Mouse (Mus musculus) kidney, adult 2 months (tissue): Measurements from ENCODE around the gene Klhdc1. TPM values are rescaled to one million over a fixed set of nuclear protein-coding genes. Genes with fewer than 3 reads are reported as not detected.

ENCODE experiments used
- DNase-seq: peaks from one replicate; pipeline ENCODE4 v3.0.0; 2021
- H3K27ac ChIP-seq: fragments of 200-500 bp; 2 replicates; pipeline ENCODE4 v1.5.1; 2012; ENCODE audit warnings: low read depth, low read length, control low read depth, inconsistent platforms; ENCODE audit not compliant: insufficient read depth
- H3K27me3 ChIP-seq: fragments of 200-500 bp; replicated peaks from 2 replicates; pipeline ENCODE4 v1.6.1; 2012; ENCODE audit warnings: mild to moderate bottlenecking, moderate library complexity, low read length, inconsistent platforms; ENCODE audit not compliant: control insufficient read depth, insufficient read depth
- H3K36me3 ChIP-seq: fragments of 200-500 bp; 2 replicates; pipeline ENCODE4 v1.6.1; 2012; ENCODE audit warnings: mild to moderate bottlenecking, moderate library complexity, low read length, inconsistent platforms; ENCODE audit not compliant: control insufficient read depth, insufficient read depth
- H3K4me1 ChIP-seq: fragments of 200-500 bp; 2 replicates; pipeline ENCODE4 v1.6.1; 2011; ENCODE audit warnings: low read length; ENCODE audit not compliant: control insufficient read depth, insufficient read depth
- H3K4me3 ChIP-seq: fragments of 200-500 bp; 2 replicates; pipeline ENCODE4 v1.5.1; 2011; ENCODE audit warnings: mild to moderate bottlenecking, low read depth, low read length, control low read depth; ENCODE audit not compliant: insufficient read depth
- CTCF ChIP-seq: fragments of 200-500 bp; conservative IDR thresholded peaks from 2 replicates; pipeline ENCODE4 v1.5.1; 2011; ENCODE audit warnings: low read depth, mild to moderate bottlenecking, control low read depth, low read length, moderate library complexity, mixed read lengths; ENCODE audit not compliant: insufficient read depth, insufficient read length
- POLR2A ChIP-seq: fragments of 200-500 bp; IDR thresholded peaks from one replicate; pipeline ENCODE4 v1.6.1; 2011; ENCODE audit warnings: low read depth, low read length, control low read depth
- WGBS: fragments of 180-500 bp; shearing (Covaris S2); methylation state at CpG from one replicate; pipeline ENCODE4 v1.1.7; 2018; 5-methylcytosine and 5-hydroxymethylcytosine counted together
- polyA plus RNA-seq: library from polyadenylated mRNA; depleted of rRNA; stranded (reverse); fragments of >200 nt; gene quantifications from 2 replicates; pipeline ENCODE4 v1.2.3, GENCODE M21; 2012

Klhdc1 gene
- polyA plus RNA-seq, 1 experiment, result 5.9 TPM

DNA sequence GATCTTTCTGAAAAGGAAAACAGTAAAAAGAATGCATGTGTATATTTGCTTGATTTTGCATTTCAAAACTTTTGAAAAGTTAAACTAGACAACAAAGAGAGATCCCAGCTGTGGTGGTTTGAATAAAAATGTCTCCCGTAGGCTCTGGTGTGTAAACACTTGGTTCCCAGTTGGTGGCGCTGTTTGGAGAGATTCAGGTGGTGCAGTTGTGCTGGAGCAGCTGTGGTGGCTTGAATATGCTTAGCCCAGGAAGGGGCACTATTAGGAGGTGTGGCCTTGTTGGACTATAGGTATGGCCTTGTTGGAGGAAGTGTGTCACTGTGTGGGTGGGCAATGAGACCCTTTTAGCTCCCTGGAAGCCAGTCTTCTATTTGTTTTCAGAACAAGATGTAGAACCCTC is 11.7 kb upstream of the Klhdc1 start:
- Histone ChIP-seq H3K27me3 (no peaks in the 10 kb centered on the region), H3K36me3 (no peaks in the 10 kb centered on the region), H3K4me3 (no peak overlapping the region), H3K27ac (no peak overlapping the region), H3K4me1 (no peaks in the 10 kb centered on the region)
- 71% methylated on average over 2 of the region's 2 CpGs for WGBS
- TF ChIP-seq POLR2A (no peak), CTCF (peak; percentile 21; the same call in 1 of the 2 replicates)
- no peak for DNase-seq

DNA sequence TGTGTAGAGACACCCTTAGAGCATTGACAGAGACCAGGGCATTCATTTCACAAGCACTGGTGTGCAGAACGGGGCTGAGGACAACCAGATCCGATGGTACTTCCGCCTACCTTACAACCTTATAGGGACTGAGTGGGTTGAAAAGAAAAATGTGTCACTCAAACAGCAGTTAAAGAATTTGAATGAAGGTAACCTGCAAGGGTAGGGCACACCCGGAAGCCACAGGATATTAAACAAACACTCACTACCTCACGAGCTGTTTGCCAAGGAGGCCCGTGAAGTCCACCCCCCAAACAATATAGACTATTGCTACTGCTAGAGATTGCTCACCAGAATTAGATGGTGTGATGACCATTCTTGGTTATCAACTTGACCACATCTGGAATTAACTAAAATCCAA is 5.2 kb upstream of the Klhdc1 start:
- Histone ChIP-seq H3K4me3 (no peak overlapping the region), H3K36me3 (no peaks in the 10 kb centered on the region), H3K27me3 (no peaks in the 10 kb centered on the region), H3K27ac (no peak overlapping the region), H3K4me1 (no peaks in the 10 kb centered on the region)
- no peak for DNase-seq
- TF ChIP-seq POLR2A, result no peak
- TF ChIP-seq CTCF, result no peak
- WGBS, result 94% methylated on average over 6 of the region's 6 CpGs

DNA sequence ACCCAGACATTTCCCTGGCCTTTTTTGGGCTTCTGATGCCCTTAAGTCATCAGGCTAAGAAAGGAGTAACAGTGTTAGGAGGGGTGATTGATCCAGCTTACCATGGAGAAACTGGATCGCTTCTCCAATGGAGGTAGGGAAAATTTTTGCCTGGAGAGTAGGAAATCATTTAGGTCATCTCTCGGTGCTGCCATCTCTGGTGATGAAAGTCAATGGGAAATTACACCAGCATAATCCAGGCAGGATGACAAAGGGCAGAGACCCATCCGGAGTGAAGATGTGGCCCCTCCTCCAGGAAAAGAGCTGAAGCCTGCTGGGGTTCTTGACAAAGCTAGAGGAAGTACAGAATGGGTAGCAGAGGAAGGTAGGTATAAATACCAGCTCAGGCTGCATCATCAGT is 2.7 kb upstream of the Klhdc1 start:
- Histone ChIP-seq H3K27me3 (no peaks in the 10 kb centered on the region), H3K36me3 (no peaks in the 10 kb centered on the region), H3K4me3 (no peak overlapping the region), H3K4me1 (no peaks in the 10 kb centered on the region), H3K27ac (no peak overlapping the region)
- TF ChIP-seq CTCF (no peak), POLR2A (no peak)
- DNase-seq, result peak; percentile 19
- WGBS, result 32% methylated on average over 3 of the region's 3 CpGs

DNA sequence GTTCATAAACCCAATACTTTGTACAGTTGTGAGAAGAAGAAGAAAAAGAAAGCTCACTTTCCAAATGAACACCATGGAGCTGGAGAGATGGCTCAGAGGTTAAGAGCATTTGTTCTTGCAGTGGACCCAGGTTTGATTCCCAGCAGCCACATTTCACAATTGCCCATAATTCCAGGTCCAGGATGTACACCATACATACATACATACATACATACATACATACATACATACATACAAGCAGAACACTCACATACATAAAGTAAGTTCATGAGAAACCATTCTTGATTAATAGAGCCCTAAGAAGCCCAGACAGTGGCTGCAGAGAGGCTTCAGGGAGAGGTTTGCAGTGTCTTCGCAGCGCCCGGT is 412 bp downstream of the Klhdc1 start:
- WGBS, result 2% methylated on average over 3 of the region's 3 CpGs
- H3K27ac ChIP-seq, result no peak overlapping the region
- peak overlapping the region; percentile 65 for H3K4me3 ChIP-seq
- no peak for DNase-seq
- H3K27me3 ChIP-seq, result no peaks in the 10 kb centered on the region
- no peak for TF ChIP-seq CTCF
- TF ChIP-seq POLR2A, result no peak
- no peaks in the 10 kb centered on the region for H3K4me1 ChIP-seq
- no peaks in the 10 kb centered on the region for H3K36me3 ChIP-seq

- TF ChIP-seq CTCF, result no peak
- peak; percentile 11 for TF ChIP-seq POLR2A
- under 1% methylated on average over 64 of the region's 64 CpGs for WGBS
- Histone ChIP-seq H3K4me1 (no peaks in the 10 kb centered on the region), H3K27me3 (no peaks in the 10 kb centered on the region), H3K27ac (no peak overlapping the region), H3K4me3 (peak overlapping the region; percentile 65), H3K36me3 (no peaks in the 10 kb centered on the region)
- DNase-seq, result peak; percentile 73
Observed at GRCm38 (mm10) chr12:69241771-69242431, 925 bp downstream of the Klhdc1 start.

DNA sequence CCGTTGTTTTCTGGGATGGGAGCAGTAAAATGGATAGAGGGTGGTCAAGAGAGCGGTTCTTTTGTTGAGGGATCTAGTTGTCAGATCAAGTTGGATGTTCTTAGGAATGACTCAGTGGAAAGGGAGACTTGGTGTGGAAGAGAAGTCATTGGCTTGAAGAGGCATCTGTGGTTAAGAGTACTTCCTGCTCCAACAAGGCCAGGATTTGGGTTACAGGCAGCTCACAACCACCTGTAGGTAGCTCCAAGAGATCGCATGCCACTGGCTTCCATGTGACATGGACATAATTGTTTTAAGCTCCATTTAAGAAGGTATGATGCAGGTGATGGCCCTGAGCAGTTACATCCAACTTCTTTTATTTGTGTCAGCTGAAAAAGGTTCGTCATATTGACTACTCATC is 8.8 kb downstream of the Klhdc1 start:
- TF ChIP-seq CTCF (no peak), POLR2A (no peak)
- WGBS, result 81% methylated on average over 4 of the region's 4 CpGs
- Histone ChIP-seq H3K27ac (no peak overlapping the region), H3K4me1 (no peaks in the 10 kb centered on the region), H3K36me3 (no peaks in the 10 kb centered on the region), H3K27me3 (no peaks in the 10 kb centered on the region), H3K4me3 (no peak overlapping the region)
- no peak for DNase-seq

- WGBS, result 92% methylated on average over 8 of the region's 8 CpGs
- Histone ChIP-seq H3K4me3 (no peak overlapping the region), H3K4me1 (no peaks in the 10 kb centered on the region), H3K27me3 (no peaks in the 10 kb centered on the region), H3K36me3 (no peaks in the 10 kb centered on the region), H3K27ac (no peak overlapping the region)
- no peak for DNase-seq
- no peak for TF ChIP-seq POLR2A
- no peak for TF ChIP-seq CTCF
Observed at GRCm38 (mm10) chr12:69250756-69251155, 9.8 kb downstream of the Klhdc1 start.

DNA sequence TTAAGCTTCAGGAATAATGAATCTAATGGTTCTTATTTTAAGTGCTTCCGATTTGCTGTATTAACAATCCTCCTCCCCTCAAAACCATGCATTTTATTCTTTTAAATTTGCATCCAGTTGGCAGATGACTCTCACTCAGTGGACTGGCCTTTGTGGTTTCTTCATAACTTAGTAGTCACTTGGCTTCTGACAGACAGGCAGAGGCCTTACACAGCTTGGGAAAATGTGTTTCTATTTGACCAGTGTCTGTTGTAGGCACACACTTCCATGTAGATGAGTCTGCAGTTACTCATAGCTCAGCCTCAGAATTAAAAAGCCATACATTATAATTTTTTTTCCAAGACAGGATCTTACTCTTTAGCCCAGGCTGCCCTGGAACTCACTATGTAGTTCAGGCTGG is 12.8 kb downstream of the Klhdc1 start:
- TF ChIP-seq CTCF, result no peak
- no peak for TF ChIP-seq POLR2A
- H3K27ac ChIP-seq, result no peak overlapping the region
- DNase-seq, result no peak
- no peaks in the 10 kb centered on the region for H3K36me3 ChIP-seq
- no peaks in the 10 kb centered on the region for H3K4me1 ChIP-seq
- WGBS, result 92% methylated on average over 1 of the region's 1 CpGs
- H3K4me3 ChIP-seq, result no peak overlapping the region
- H3K27me3 ChIP-seq, result no peaks in the 10 kb centered on the region
